Mouse (Mus musculus) forebrain, embryonic 15.5 days (tissue): Measurements from ENCODE around the gene Stat3. TPM values are rescaled to one million over a fixed set of nuclear protein-coding genes. Genes with fewer than 3 reads are reported as not detected.
A peak's percentile ranks its signal among the peaks of the same experiment; 100 is the strongest.

ENCODE experiments used
- ATAC-seq: fragments of 200-750 bp; cut with Nextera tagmentation; replicated peaks from 2 replicates; pipeline ENCODE4 v1.8.0; 2017; ENCODE audit warnings: mild to moderate bottlenecking, moderate TSS enrichment, moderate library complexity
- H3K27ac ChIP-seq: fragments of 300-500 bp; sonication (generic); replicated peaks from 2 replicates; pipeline ENCODE4 v1.5.1; 2015; ENCODE audit warnings: mild to moderate bottlenecking, inconsistent platforms
- H3K27me3 ChIP-seq: fragments of 300-500 bp; sonication (generic); 2 replicates; pipeline ENCODE4 v1.6.1; 2015; ENCODE audit warnings: inconsistent platforms
- H3K36me3 ChIP-seq: fragments of 300-500 bp; sonication (generic); 2 replicates; pipeline ENCODE4 v1.6.1; 2015; ENCODE audit warnings: mild to moderate bottlenecking, inconsistent platforms
- H3K4me1 ChIP-seq: fragments of 300-500 bp; sonication (generic); 2 replicates; pipeline ENCODE4 v1.6.1; 2015; ENCODE audit warnings: inconsistent platforms
- H3K4me2 ChIP-seq: fragments of 300-500 bp; sonication (generic); replicated peaks from 2 replicates; pipeline ENCODE4 v1.6.1; 2015; ENCODE audit warnings: mild to moderate bottlenecking, inconsistent platforms
- H3K4me3 ChIP-seq: fragments of 300-500 bp; sonication (generic); 2 replicates; pipeline ENCODE4 v1.5.1; 2015; ENCODE audit warnings: mild to moderate bottlenecking, inconsistent platforms
- H3K9ac ChIP-seq: fragments of 300-500 bp; sonication (generic); replicated peaks from 2 replicates; pipeline ENCODE4 v1.6.1; 2015; ENCODE audit warnings: mild to moderate bottlenecking, inconsistent platforms
- H3K9me3 ChIP-seq: fragments of 300-500 bp; sonication (generic); 2 replicates; pipeline ENCODE4 v1.6.1; 2016; ENCODE audit warnings: inconsistent platforms
- WGBS: fragments of 180-500 bp; shearing (Covaris S2); methylation state at CpG from one replicate; pipeline ENCODE4 v1.1.7; 2015; ENCODE audit warnings: mixed read lengths; 5-methylcytosine and 5-hydroxymethylcytosine counted together
- polyA plus RNA-seq: library from polyadenylated mRNA; unstranded; fragments of >200 nt; fragmentation: Nextera tagmentation; extraction: Ambion mirVana; gene quantifications from 2 replicates; pipeline ENCODE4 v1.2.1, GENCODE M21; 2015

Stat3 gene
- 31.1 and 32.3 TPM in 2 replicates for polyA plus RNA-seq

DNA sequence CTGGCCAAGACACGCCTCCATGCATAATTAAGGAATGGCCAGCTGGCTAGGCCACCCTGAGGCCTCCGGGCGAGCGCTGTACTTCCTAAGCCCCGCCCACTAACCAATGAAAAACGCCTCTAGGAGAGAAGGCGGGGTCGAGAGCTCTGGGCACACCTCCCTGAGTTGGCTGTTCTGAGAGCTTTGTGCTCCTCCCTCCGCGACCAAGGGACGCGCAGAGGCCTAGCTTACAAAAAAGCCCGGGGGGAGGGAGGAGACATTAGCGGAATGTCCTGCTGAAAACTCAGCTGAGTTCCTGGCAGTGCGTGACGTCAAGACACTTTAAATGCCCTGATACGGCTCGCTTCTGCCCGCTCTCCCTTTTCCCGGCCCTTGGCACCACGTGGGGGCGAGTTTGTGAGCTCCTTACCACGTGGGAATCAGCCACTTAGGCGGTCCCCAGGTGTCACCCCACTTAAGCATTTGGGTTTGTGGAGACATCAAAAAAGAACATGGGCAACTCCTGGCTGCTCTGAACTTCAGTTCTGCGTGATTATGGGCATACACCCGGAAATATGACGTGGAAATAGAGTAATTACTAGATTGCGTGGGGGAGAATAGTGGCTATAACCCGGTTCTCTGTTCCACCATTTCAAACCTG, at the start of gene Stat3:
Gene Stat3, minus strand, starts transcription at position 29 of the 640 bp plus-strand sequence.
- Histone ChIP-seq H3K27me3 (peaks cover 5% of the 10 kb centered on the region; the same call in 1 of the 2 replicates), H3K9ac (peak within 1 kb of the TSS; percentile 67), H3K36me3 (no peaks in the 10 kb centered on the region), H3K9me3 (no peaks in the 10 kb centered on the region), H3K4me2 (peak within 1 kb of the TSS; percentile 60), H3K4me1 (peaks cover 29% of the 10 kb centered on the region), H3K27ac (peak within 1 kb of the TSS; percentile 66), H3K4me3 (peak within 1 kb of the TSS; percentile 68)
- under 1% methylated on average over 29 of the region's 29 CpGs for WGBS
- ATAC-seq: peak; percentile 95

DNA sequence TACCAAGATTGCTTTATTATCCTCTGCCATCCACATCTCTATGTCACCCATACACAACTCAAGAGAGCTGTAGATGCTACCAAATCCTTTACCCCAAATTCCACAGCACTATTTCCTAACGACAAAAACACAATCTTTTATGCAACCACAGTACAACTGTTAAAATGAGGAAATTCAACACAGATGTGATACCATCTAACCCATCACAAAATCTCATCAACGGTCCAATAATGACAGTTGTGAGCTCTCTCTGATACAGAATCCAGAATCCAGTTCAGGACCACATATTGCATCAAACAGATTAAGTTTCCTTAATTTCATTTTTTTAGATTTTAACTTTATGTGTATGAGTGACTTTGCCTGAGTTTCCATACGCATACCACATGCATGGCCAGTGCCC, 49.3 kb upstream of the Stat3 start:
- no peaks in the 10 kb centered on the region for H3K27me3 ChIP-seq

DNA sequence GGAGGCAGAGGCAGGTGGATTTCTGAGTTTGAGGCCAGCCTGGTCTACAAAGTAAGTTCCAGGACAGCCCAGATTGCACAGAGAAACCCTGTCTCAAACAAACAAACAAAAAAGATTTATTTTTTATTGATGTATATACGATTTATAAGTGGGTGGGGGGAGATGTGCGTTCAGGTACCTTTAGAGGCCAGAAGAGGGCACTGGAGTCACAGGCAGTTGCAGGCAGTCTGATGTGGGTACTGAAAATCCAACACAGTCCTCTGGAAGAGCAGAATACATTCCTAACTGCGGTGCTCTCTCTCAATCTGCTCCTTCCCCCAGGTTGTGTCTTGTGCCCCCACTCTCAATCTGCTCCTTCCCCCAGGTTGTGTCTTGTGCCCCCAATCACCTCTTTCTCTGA, 46.3 kb upstream of the Stat3 start:
- Histone ChIP-seq H3K9ac (no peak overlapping the region), H3K4me1 (peaks cover 5% of the 10 kb centered on the region), H3K36me3 (no peaks in the 10 kb centered on the region), H3K9me3 (no peaks in the 10 kb centered on the region), H3K4me2 (no peak overlapping the region), H3K27me3 (peaks cover 5% of the 10 kb centered on the region; the same call in 1 of the 2 replicates), H3K4me3 (no peak overlapping the region), H3K27ac (no peak overlapping the region)
- no peak for ATAC-seq
- 47% methylated on average over 3 of the region's 3 CpGs for WGBS

More for the DNA sequence above, 49.3 kb upstream of the Stat3 start:
- no peak overlapping the region for H3K9ac ChIP-seq
- no peaks in the 10 kb centered on the region for H3K4me1 ChIP-seq
- no peak overlapping the region for H3K4me2 ChIP-seq
- H3K4me3 ChIP-seq: no peak overlapping the region
- H3K9me3 ChIP-seq: no peaks in the 10 kb centered on the region
- no peak overlapping the region for H3K27ac ChIP-seq
- no peak for ATAC-seq
- 84% methylated on average over 3 of the region's 3 CpGs for WGBS
- no peaks in the 10 kb centered on the region for H3K36me3 ChIP-seq

DNA sequence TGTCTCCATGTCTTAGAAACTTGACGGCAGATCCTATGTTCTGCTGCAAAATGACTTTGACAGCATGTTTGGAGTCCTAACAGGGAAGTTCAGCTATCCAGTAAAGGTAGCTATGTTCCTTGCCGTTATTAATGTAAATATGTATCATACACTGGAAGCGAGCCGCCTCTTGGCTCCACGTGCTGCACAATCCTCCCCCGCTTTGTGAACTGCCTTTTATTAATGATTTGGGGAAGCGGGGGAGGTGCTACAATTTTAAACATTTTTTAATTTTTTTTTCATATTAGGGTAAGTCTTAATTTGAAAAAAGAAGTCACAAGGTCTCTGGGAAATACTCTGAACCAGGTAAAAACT, 44.4 kb upstream of the Stat3 start:
- Histone ChIP-seq H3K36me3 (no peaks in the 10 kb centered on the region), H3K27me3 (peaks cover 8% of the 10 kb centered on the region; the same call in 1 of the 2 replicates), H3K4me3 (no peak overlapping the region), H3K4me2 (no peak overlapping the region), H3K9ac (no peak overlapping the region), H3K9me3 (no peaks in the 10 kb centered on the region), H3K4me1 (peaks cover 5% of the 10 kb centered on the region), H3K27ac (no peak overlapping the region)
- ATAC-seq: no peak
- 81% methylated on average over 7 of the region's 7 CpGs for WGBS

DNA sequence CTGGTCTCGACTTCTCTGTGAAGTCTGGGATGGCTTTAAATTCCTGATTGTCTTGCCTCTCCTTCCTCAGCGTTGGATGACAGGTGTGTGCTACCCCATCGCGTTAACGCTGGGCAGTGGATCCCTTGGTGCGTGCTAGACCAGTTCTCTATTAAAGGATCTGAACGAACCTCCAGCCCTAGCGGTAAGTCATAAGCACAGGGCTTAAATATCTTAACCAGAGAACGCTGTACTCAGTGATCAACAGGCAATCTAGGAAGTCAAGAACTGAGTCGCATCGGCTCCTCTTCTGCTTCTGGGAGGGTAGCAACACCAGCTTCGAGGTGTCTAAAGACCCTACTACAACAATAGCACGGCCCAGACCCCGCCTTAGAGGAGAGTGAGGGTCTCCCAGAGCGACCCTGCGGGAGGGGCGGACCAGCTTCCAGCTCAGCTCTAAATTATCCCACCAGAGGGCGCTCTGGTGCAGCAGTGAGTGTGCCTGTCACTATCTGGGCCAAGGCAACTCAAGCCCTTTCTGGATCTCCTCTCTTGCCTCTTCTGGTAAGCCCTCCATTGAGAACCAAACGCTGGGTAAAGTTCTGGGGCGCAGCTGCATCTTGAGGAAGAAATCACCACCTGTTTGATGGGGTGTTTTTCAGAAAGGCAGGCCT, 43.9 kb upstream of the Stat3 start:
- Histone ChIP-seq H3K36me3 (no peaks in the 10 kb centered on the region), H3K27me3 (peaks cover 8% of the 10 kb centered on the region; the same call in 1 of the 2 replicates), H3K4me2 (peak overlapping the region; percentile 50), H3K4me3 (peak overlapping the region; percentile 29), H3K9me3 (no peaks in the 10 kb centered on the region), H3K4me1 (peaks cover 5% of the 10 kb centered on the region), H3K9ac (peak overlapping the region; percentile 38; the same call in 1 of the 2 replicates), H3K27ac (no peak overlapping the region)
- WGBS: 2% methylated on average over 20 of the region's 20 CpGs
- ATAC-seq: 0 out of 2 replicates have a peak, but pooled peaks have one; percentile 48

DNA sequence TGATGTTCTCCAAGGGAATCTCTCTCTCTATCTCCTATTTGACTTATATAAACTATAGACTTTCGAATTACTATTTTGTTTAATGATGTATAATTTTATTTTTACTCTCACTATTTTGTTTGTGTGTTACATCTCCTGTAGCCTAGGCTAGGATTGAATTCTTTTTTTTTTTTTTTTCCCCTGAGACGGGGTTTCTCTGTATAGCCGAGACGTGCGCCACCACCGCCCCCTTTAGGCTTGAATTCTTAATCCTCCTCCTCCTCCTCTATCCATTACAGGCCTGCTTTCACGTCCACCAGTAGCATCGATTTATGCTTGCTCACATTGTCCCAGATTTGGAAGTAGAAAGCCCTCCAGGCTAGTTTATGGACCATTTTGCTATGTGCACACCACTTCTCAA, 42.7 kb upstream of the Stat3 start:
- Histone ChIP-seq H3K27me3 (peaks cover 8% of the 10 kb centered on the region; the same call in 1 of the 2 replicates), H3K9ac (no peak overlapping the region), H3K9me3 (no peaks in the 10 kb centered on the region), H3K4me2 (no peak overlapping the region), H3K4me3 (no peak overlapping the region), H3K36me3 (no peaks in the 10 kb centered on the region), H3K27ac (no peak overlapping the region), H3K4me1 (peaks cover 5% of the 10 kb centered on the region)
- ATAC-seq: no peak
- 12% methylated on average over 8 of the region's 8 CpGs for WGBS

DNA sequence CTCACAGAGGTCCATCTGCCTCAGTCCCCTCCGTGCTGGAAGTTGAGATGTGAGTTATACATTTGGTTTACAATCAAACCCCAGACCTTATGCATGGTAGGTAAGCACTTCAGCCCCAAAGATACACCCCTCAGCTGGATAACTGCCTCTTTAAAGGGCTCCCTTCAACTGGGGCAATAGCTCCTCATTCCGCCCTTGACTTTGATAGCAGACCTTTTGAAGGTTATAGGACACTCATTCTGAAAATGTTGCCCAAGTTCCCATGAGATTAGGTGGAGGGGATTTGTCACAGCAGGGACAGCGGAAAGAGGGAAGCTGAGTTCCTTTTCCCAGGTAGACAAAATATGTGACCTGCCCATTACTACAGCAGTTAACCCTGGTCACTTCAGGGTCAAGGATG, 41.9 kb upstream of the Stat3 start:
- no peaks in the 10 kb centered on the region for H3K36me3 ChIP-seq
- H3K27ac ChIP-seq: no peak overlapping the region
- no peak overlapping the region for H3K4me3 ChIP-seq
- H3K9me3 ChIP-seq: no peaks in the 10 kb centered on the region
- 61% methylated on average over 3 of the region's 3 CpGs for WGBS
- H3K4me1 ChIP-seq: peaks cover 5% of the 10 kb centered on the region
- peaks cover 8% of the 10 kb centered on the region; the same call in 1 of the 2 replicates for H3K27me3 ChIP-seq
- H3K4me2 ChIP-seq: no peak overlapping the region
- ATAC-seq: no peak
- no peak overlapping the region for H3K9ac ChIP-seq

DNA sequence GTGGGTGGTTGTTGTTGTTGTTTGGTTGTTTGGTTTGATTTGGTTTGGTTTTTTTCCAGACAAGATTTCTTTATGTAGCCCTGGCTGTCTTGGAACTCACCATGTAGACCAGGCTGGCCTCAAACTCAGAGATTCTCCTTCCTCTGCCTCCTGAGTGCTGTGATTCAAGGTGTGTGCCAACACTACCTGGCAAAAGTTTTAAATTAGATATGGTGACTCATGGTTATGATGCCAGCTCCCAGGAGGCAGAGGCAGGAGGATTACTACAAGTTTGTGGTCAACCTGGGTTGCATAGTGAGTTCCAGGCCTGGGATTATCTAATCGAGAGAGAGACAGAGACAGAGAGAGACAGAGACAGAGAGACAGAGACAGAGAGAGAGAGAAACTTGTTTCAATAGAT, 41.1 kb upstream of the Stat3 start:
- H3K4me2 ChIP-seq: no peak overlapping the region
- H3K27me3 ChIP-seq: peaks cover 9% of the 10 kb centered on the region; the same call in 1 of the 2 replicates
- H3K9me3 ChIP-seq: no peaks in the 10 kb centered on the region
- H3K4me3 ChIP-seq: no peak overlapping the region
- no peak overlapping the region for H3K9ac ChIP-seq
- no peak overlapping the region for H3K27ac ChIP-seq
- no peaks in the 10 kb centered on the region for H3K36me3 ChIP-seq
- ATAC-seq: no peak
- peaks cover 5% of the 10 kb centered on the region for H3K4me1 ChIP-seq
- 63% methylated on average over 1 of the region's 1 CpGs for WGBS

DNA sequence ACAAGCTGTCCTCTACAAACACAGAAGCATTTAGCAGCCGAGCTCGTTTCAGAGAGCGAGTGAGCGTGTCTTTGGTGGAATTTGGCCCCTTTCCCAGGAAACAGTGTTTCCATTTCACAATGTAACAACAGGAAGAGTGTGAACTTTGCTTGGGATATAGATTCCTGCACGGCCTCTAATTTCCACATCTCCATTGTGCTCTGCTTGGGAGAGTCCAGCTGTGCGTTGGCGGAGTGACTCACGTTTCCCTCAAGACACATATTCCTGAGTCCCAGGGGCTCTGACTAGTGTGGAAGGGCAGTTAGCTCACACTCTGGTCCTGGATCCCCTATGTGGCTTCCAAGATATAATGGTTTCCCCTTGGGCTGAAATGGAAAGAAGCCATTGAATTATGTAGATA, 40.5 kb upstream of the Stat3 start:
- H3K4me3 ChIP-seq: no peak overlapping the region
- no peak overlapping the region for H3K27ac ChIP-seq
- H3K27me3 ChIP-seq: peaks cover 11% of the 10 kb centered on the region; the same call in 1 of the 2 replicates
- H3K4me2 ChIP-seq: no peak overlapping the region
- H3K9me3 ChIP-seq: no peaks in the 10 kb centered on the region
- H3K9ac ChIP-seq: no peak overlapping the region
- H3K36me3 ChIP-seq: no peaks in the 10 kb centered on the region
- 43% methylated on average over 8 of the region's 8 CpGs for WGBS
- peaks cover 5% of the 10 kb centered on the region for H3K4me1 ChIP-seq
- ATAC-seq: no peak

DNA sequence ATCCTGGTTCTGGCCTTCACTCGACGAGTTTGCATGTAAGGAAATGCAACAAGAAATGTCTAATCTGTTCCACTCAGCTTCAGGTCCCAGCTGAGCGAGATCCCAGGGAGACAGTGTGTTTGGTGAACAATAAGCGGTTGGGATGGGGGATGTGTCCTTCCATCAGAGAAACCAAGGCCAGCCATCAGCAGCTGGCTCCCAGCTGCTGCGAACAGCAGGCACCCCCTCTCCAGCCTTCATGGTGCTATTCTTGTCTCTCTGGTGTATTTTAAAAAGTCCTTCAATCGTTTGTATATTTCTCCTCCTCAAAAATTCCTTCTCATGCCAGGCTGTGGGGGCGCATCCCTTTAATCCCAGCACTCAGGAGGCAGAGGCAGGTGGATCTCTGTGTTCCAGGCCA, 35.9 kb upstream of the Stat3 start:
- no peaks in the 10 kb centered on the region for H3K36me3 ChIP-seq

DNA sequence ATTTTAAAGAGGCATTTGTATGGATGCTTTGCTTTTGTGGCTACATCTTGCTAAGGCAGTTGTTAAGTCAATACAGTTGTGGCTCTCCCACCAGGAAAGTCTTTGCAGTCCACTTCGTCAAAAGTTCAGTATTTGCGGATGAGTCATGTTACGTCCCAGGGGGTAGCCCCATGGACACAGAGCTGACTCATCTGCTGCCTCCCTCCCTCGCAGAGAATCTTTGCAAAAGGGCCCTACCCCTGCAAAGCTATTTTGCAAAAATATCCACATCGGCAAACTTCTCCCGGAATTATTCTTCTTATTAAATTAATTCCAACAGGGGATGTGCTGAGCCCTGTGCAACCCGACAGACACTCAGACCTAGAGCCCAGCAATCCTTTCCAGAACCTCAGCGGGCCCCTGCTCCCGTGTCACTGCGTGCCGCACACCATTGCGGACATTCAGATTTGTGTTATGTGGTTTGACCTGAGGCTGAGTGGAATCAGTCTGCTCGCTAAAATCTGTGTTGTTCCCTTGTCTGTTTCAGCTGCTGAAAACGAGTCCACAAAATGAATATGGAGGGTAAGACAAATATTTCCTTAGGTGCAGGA, 35.1 kb upstream of the Stat3 start:
- Histone ChIP-seq H3K36me3 (no peaks in the 10 kb centered on the region), H3K9ac (no peak overlapping the region), H3K9me3 (no peaks in the 10 kb centered on the region), H3K4me1 (peaks cover 12% of the 10 kb centered on the region), H3K27ac (no peak overlapping the region), H3K27me3 (peaks cover 41% of the 10 kb centered on the region), H3K4me3 (no peak overlapping the region), H3K4me2 (no peak overlapping the region)
- WGBS: 81% methylated on average over 14 of the region's 14 CpGs
- no peak for ATAC-seq

More for the DNA sequence above, 35.9 kb upstream of the Stat3 start:
- H3K9me3 ChIP-seq: no peaks in the 10 kb centered on the region
- no peak overlapping the region for H3K9ac ChIP-seq
- peaks cover 5% of the 10 kb centered on the region for H3K4me1 ChIP-seq
- H3K4me2 ChIP-seq: no peak overlapping the region
- peaks cover 33% of the 10 kb centered on the region for H3K27me3 ChIP-seq
- no peak overlapping the region for H3K4me3 ChIP-seq
- no peak overlapping the region for H3K27ac ChIP-seq
- 73% methylated on average over 7 of the region's 7 CpGs for WGBS
- ATAC-seq: no peak

DNA sequence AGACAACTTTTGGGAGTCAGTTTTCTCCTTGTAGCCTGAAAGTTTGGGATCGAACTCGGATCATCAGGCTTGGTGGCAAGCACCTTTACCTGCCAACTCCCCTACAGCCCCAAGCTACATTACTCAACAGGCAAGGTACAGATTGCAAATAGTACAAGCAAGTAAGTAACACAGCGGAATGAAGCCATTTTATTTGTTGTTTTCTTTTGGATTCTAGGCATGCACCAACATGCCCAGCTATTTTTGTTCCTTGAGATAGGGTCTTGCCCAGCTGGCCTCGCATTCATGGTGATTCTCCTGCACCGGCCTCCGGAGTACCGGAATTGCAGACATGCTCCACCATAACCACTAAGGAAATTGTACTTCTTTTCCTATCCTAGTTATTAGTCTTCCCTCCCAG, 33.9 kb upstream of the Stat3 start:
- no peak overlapping the region for H3K27ac ChIP-seq
- no peak overlapping the region for H3K4me2 ChIP-seq
- ATAC-seq: no peak
- peaks cover 16% of the 10 kb centered on the region for H3K4me1 ChIP-seq
- H3K4me3 ChIP-seq: no peak overlapping the region
- H3K9ac ChIP-seq: no peak overlapping the region
- no peaks in the 10 kb centered on the region for H3K36me3 ChIP-seq
- no peaks in the 10 kb centered on the region for H3K9me3 ChIP-seq
- 89% methylated on average over 7 of the region's 7 CpGs for WGBS
- H3K27me3 ChIP-seq: peaks cover 53% of the 10 kb centered on the region
